Mouse (Mus musculus) thymus, adult 2 months (tissue): Measurements from ENCODE around the gene Abca2.

Experiments used
- CTCF ChIP-seq: fragments of 200-500 bp; IDR thresholded peaks from 2 replicates; pipeline ENCODE4 v1.5.1; 2012; ENCODE audit warnings: mild to moderate bottlenecking, control low read depth, low read length, moderate library complexity, borderline replicate concordance; ENCODE audit not compliant: control insufficient read depth, poor library complexity, insufficient read depth; ENCODE audit errors: extremely low read depth
- POLR2A ChIP-seq: fragments of 200-500 bp; IDR thresholded peaks from 2 replicates; pipeline ENCODE4 v1.6.1; 2012; ENCODE audit warnings: mild to moderate bottlenecking, low read length, control low read depth, moderate library complexity; ENCODE audit not compliant: control insufficient read depth, poor library complexity, insufficient read depth; ENCODE audit errors: extremely low read depth

DNA sequence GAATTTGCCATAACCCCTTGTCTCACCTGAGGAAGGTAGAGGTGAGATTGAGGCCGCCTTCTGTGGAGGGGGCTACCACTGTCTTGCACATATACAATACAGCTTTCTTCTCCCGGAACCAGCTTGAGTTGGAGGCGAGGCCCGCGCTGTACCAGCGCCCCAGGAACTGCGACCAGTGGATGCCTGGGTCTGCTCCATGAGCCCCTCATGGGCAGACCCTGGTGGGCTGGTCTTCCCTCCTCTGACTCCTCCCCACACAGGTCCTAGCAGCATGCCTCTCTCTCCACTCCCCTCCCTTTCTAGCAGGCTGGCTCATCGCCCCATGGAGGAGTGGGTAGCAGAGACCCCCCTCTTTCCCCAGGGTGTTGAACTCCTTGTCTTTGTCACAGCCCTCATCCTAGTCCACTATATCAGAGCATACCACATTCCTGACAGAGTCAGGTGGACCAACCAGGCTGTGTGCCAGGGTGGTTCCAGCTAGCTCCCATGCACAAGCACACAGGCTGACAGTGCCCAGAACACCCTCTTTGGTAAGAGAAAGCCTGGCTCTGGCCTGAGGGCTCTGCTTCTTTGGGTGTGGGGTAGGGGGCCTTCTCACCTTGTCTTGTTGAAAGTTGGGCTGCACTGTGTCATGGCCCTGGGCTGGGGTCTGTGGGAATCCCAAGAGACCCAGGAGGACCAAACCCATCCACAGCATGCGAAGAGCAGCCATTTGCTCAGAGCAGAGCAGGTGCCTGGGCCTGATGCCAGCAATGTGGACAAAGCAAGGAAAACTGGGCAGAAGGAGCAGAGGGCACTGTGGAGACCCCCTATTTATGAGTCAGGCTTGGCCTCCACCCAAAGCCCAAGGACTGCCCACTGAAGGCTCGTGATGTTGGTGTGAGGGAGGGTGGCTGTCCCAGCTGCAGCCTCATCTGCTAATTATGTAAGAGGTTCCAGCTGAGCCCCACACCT is 40.7 kb downstream of the Abca2 start:
- no peak for TF ChIP-seq CTCF
- no peak for TF ChIP-seq POLR2A
